Mouse (Mus musculus): ENCODE measurements at regions not wholly inside any gene's neighbourhood (a gene's known extent, or its start where the extent isn't known, plus 50 kb on each side); places are given as distances from the start of the nearest gene placed in this dataset.

GRCm38 (mm10) chr3:60281959-60282495 is 190.6 kb upstream of the Mbnl1 start:
- TF ChIP-seq CTCF (IDR thresholded peaks at IDR 0.05; ENCODE audit: extremely low read depth, insufficient read depth, low read length) (no peak), POLR2A (IDR thresholded peaks at IDR 0.05; ENCODE audit: extremely low read depth, insufficient read depth, low read length) (no peak)

Measured in cortical plate, adult 2 months (tissue).